Mouse (Mus musculus) forebrain, embryonic 16.5 days (tissue): Measurements from ENCODE around the gene Gm10309. TPM values are rescaled to one million over a fixed set of nuclear protein-coding genes. Genes with fewer than 3 reads are reported as not detected.

Source experiments
- ATAC-seq: fragments of 200-750 bp; cut with Nextera tagmentation; 2 replicates; pipeline ENCODE4 v1.8.0; 2017; ENCODE audit warnings: mild to moderate bottlenecking, moderate library complexity
- H3K27ac ChIP-seq: fragments of 300-500 bp; sonication (generic); 2 replicates; pipeline ENCODE4 v1.5.1; 2014; ENCODE audit warnings: low read length, control low read depth
- H3K27me3 ChIP-seq: fragments of 300-500 bp; sonication (generic); replicated peaks from 2 replicates; pipeline ENCODE4 v1.6.1; 2014; ENCODE audit warnings: low read length; ENCODE audit not compliant: control insufficient read depth, insufficient read depth
- H3K36me3 ChIP-seq: fragments of 300-500 bp; sonication (generic); 2 replicates; pipeline ENCODE4 v1.6.1; 2014; ENCODE audit not compliant: control insufficient read depth, insufficient read depth
- H3K4me1 ChIP-seq: fragments of 300-500 bp; sonication (generic); replicated peaks from 2 replicates; pipeline ENCODE4 v1.6.1; 2014; ENCODE audit warnings: low read length; ENCODE audit not compliant: control insufficient read depth, insufficient read depth
- H3K4me2 ChIP-seq: fragments of 300-500 bp; sonication (generic); 2 replicates; pipeline ENCODE4 v1.6.1; 2014; ENCODE audit warnings: mild to moderate bottlenecking, low read length, control low read depth
- H3K4me3 ChIP-seq: fragments of 300-500 bp; sonication (generic); replicated peaks from 2 replicates; pipeline ENCODE4 v1.5.1; 2014; ENCODE audit warnings: mild to moderate bottlenecking, low read length, control low read depth
- H3K9ac ChIP-seq: fragments of 300-500 bp; sonication (generic); replicated peaks from 2 replicates; pipeline ENCODE4 v1.6.1; 2014; ENCODE audit warnings: low read depth, low read length, control low read depth
- H3K9me3 ChIP-seq: fragments of 300-500 bp; sonication (generic); 2 replicates; pipeline ENCODE4 v1.6.1; 2016; ENCODE audit warnings: low read length; ENCODE audit not compliant: control insufficient read depth
- WGBS: fragments of 180-500 bp; shearing (Covaris S2); extraction: QIAGEN DNeasy Blood & Tissue Kit; methylation state at CpG from one replicate; pipeline ENCODE4 v1.1.7; 2014; 5-methylcytosine and 5-hydroxymethylcytosine counted together
- polyA plus RNA-seq: library from polyadenylated mRNA; unstranded; fragments of >200 nt; fragmentation: Nextera tagmentation; extraction: Ambion mirVana; gene quantifications from 2 replicates; pipeline ENCODE4 v1.2.1, GENCODE M21; 2015

The Gm10309 gene
- polyA plus RNA-seq, 1 experiment from 2014 or later: 1.2 TPM

DNA sequence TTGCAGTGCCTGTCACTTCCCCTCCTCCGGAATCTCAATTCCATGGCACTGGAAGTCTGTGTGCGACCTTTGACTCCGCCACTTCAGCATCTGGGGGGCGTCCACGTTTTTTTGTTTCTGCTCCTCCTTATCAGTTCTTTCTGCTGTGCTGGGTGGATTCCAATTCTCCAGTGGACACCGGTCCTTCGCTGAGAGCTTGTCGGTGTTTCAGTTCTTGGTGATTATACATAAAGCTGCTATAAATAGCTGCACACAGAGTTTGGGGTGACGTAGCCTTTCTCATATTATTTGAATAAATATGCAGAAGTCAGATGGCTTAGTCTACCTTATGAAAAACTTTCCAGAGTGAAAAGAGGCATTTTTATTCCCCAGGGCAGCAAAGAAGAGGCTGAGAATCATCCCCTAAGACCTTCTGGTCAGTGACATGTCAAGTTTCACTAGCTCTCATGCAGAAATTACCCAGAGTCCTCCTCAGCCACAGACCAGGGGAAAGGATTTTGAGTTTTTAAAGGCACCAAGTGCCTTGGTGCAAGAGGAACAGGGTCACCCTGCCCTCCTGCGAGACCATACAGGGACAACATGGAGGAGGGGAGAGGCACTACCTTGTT is 37.6 kb downstream of the Gm10309 start:
- no peak overlapping the region for H3K27ac ChIP-seq
- WGBS: 52% methylated on average over 10 of the region's 10 CpGs
- ATAC-seq: no peak
- H3K36me3 ChIP-seq: no peaks in the 10 kb centered on the region
- no peak overlapping the region for H3K9ac ChIP-seq
- no peak overlapping the region for H3K4me3 ChIP-seq
- no peaks in the 10 kb centered on the region for H3K27me3 ChIP-seq
- H3K4me1 ChIP-seq: peaks cover 38% of the 10 kb centered on the region
- no peak overlapping the region for H3K4me2 ChIP-seq
- H3K9me3 ChIP-seq: no peaks in the 10 kb centered on the region

DNA sequence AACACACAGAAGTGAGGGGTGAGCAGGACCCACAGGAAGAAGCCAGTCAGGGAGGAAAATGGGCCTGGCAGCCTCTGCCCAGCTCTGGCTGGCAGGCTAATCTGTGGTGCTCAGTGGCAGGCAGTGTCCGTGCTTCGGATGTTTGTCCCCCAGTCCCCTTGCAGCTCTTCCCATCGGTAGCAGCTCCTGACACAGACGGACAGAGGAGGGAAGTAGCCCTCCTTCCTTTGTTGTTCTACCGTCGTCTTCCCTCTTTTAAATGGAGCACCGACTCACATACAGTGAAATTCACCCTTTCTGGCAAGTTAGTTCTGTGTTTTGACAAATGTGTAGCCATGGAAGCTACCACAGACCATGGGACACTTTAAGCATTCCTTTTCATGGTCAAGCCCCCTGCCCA is 38.2 kb downstream of the Gm10309 start:
- Histone ChIP-seq H3K4me3 (no peak overlapping the region), H3K27ac (no peak overlapping the region), H3K4me1 (peaks cover 38% of the 10 kb centered on the region), H3K9me3 (no peaks in the 10 kb centered on the region), H3K4me2 (no peak overlapping the region), H3K9ac (no peak overlapping the region), H3K27me3 (no peaks in the 10 kb centered on the region), H3K36me3 (no peaks in the 10 kb centered on the region)
- ATAC-seq: no peak
- WGBS: 21% methylated on average over 7 of the region's 7 CpGs

DNA sequence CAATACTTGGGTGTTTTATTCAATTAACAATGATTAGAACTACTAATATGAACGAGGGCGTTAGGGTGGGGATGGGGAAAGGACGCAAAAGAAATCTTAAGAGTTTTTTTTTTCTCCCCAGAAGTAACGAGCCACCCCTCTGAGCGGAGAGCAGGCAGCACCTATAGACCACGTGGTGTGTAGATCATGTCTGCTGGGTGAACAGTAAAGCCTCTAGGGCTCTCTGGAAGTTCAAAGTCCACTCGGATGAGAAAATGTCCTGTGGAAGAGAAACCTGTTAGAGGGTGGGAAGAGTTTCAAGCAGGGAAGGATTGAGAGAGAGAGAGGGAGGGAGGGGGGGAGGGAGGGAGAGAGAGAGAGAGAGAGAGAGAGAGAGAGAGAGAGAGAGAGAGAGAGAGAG is 38.6 kb downstream of the Gm10309 start:
- H3K27ac ChIP-seq: no peak overlapping the region
- H3K36me3 ChIP-seq: no peaks in the 10 kb centered on the region
- H3K4me3 ChIP-seq: no peak overlapping the region
- no peaks in the 10 kb centered on the region for H3K27me3 ChIP-seq
- 11% methylated on average over 7 of the region's 7 CpGs for WGBS
- H3K9ac ChIP-seq: no peak overlapping the region
- peaks cover 38% of the 10 kb centered on the region for H3K4me1 ChIP-seq
- peak overlapping the region; percentile 37 for H3K4me2 ChIP-seq
- ATAC-seq: no peak
- H3K9me3 ChIP-seq: no peaks in the 10 kb centered on the region

DNA sequence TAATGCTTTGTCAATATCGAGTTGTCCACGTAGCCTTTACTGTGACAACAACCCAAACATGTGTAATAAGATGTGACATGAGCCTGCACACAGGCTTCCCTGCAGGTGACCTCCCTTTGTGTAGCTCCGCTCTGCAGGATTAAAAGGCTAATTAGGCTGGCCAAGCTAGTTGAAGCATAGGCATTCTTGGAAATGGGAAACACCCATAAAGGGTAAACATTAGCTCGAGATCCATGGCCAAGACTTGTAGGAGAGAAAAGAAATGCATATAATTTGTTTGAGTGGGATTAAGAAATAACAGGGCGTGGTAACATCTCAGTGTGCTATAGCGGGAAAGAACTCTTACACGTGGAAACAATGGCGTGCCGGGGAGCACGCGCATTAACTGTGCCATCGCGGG is 39.2 kb downstream of the Gm10309 start:
- Histone ChIP-seq H3K4me3 (no peak overlapping the region), H3K4me1 (peaks cover 40% of the 10 kb centered on the region), H3K27ac (no peak overlapping the region), H3K9me3 (no peaks in the 10 kb centered on the region), H3K36me3 (no peaks in the 10 kb centered on the region), H3K27me3 (no peaks in the 10 kb centered on the region), H3K4me2 (peak overlapping the region; percentile 37), H3K9ac (no peak overlapping the region)
- 7% methylated on average over 13 of the region's 13 CpGs for WGBS
- ATAC-seq: no peak

DNA sequence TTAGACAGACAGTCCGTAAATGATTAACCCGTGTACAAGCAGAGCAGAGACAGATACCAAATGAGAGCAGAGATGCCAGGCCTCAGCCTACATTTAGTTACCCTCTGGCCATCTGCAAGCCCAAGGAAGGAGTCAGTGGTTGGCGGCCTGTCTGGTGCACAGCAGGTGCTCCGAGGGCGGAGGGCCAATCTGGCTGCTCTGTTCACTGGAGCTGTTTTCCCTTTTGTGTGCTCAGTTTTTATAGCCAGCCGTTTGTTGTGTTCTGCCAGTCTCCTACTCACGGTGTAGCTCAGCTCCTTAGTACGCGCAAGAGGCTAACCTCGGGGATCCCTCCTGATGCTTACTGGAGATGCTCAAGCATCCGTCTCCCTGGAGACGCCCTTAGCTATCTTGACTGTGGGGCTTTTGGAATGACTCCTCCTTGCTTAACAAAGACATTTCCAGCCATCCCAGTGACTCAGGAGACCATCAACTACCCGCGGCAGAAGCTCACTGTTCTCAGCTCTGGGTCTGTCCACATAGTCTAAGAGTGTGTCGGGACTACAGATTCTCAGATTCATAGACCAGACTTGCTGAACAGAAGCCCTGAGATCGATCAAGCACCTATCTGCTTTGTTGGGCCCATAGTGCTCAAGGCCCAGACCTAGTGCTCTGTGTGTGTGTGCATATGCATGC is 40.2 kb downstream of the Gm10309 start:
- Histone ChIP-seq H3K27ac (peak overlapping the region; percentile 66), H3K27me3 (no peaks in the 10 kb centered on the region), H3K9me3 (no peaks in the 10 kb centered on the region), H3K4me3 (no peak overlapping the region), H3K9ac (0 out of 2 replicates have a peak overlapping the region, but pooled peaks have one; percentile 9), H3K4me2 (no peak overlapping the region), H3K36me3 (no peaks in the 10 kb centered on the region), H3K4me1 (peaks cover 49% of the 10 kb centered on the region)
- ATAC-seq: peak; percentile 66
- WGBS: 36% methylated on average over 16 of the region's 16 CpGs

DNA sequence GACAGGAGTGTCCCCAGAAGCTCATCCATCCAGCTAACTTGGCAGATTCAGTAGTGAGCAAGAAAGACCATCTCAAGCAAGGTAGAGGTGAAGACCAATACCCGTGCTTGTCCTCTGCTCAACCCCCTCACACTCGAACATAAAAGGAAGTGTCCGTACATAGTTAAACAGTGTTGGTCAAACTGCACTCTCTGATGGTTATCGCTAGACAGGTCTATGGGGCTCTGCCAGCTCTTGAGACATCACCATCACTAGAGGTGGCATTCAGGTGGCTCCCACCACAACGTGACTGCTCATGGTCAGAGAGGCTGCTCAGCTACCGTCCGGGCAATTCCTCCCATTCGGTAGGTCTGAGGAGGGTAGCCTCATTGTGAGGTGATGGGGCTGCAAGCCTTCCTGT is 40.8 kb downstream of the Gm10309 start:
- Histone ChIP-seq H3K4me1 (peaks cover 49% of the 10 kb centered on the region), H3K27me3 (no peaks in the 10 kb centered on the region), H3K36me3 (no peaks in the 10 kb centered on the region), H3K9me3 (no peaks in the 10 kb centered on the region), H3K4me2 (no peak overlapping the region), H3K27ac (peak overlapping the region; percentile 32; the same call in 1 of the 2 replicates), H3K4me3 (no peak overlapping the region), H3K9ac (no peak overlapping the region)
- 92% methylated on average over 8 of the region's 8 CpGs for WGBS
- ATAC-seq: no peak

DNA sequence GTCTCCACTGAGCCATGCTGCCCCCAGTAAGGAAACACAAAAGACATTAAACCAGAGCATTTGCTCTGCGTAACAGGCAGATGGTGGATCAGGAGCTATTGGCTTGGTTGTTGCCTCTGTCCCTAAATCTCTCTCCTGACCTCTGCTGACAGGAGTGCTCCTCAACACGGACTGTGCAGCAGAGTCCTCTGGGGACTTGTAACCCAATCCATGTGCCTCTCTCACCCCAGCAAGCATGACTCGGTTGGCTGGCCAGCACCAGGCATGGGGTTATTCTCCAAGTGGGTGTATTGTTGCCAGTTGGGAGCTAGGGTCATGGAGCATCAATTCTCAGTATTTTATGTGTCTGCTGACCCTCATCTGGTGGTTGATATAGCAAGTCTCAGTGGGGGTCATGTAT is 41.7 kb downstream of the Gm10309 start:
- H3K27ac ChIP-seq: no peak overlapping the region
- H3K4me1 ChIP-seq: peaks cover 45% of the 10 kb centered on the region
- no peaks in the 10 kb centered on the region for H3K36me3 ChIP-seq
- H3K4me3 ChIP-seq: no peak overlapping the region
- H3K4me2 ChIP-seq: no peak overlapping the region
- no peaks in the 10 kb centered on the region for H3K9me3 ChIP-seq
- WGBS: 78% methylated on average over 3 of the region's 3 CpGs
- no peaks in the 10 kb centered on the region for H3K27me3 ChIP-seq
- H3K9ac ChIP-seq: no peak overlapping the region
- no peak for ATAC-seq

DNA sequence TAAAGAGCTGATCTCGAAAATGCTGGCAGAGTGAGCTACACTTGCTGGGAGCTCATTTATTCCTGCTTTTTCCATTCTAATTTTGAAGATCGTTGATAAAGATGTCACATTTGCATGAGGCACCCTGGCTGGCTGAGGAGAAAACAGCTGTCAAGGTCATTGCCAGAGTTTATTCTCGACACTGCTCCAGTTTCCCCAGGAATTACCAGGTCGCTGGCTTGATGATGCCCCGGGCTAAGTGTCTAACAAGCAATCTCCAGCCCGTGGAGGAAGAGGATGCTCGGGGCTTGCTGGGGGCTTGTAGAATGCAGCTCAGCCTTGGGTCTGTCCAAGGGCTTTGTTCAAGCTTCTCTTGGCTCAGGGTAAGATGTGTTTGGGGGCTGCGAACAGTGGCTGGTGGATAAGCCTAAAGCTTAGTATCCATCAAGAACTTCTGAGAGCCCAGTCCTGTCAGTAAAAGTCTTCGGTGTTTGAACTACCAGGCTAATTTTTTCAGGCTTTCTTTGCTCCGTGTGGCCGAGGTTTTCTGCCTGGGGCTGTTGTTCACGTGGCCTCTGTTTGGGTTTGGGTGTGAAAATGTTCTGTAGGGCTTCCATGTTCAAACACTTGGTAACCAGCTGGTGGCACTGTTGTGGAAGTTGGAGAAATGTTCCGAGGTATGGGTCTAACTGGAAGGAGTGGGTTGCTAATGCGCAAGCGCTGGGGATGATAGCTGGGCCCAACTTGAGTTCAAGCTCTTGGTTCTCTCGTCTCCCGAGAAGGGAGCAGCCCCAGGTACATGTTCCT is 44.2 kb downstream of the Gm10309 start:
- peaks cover 29% of the 10 kb centered on the region for H3K4me1 ChIP-seq
- ATAC-seq: peak; percentile 29; the same call in 1 of the 2 replicates
- H3K27ac ChIP-seq: peak overlapping the region; percentile 37
- 52% methylated on average over 17 of the region's 17 CpGs for WGBS
- H3K27me3 ChIP-seq: no peaks in the 10 kb centered on the region
- H3K9me3 ChIP-seq: no peaks in the 10 kb centered on the region
- H3K4me2 ChIP-seq: no peak overlapping the region
- H3K4me3 ChIP-seq: no peak overlapping the region
- H3K36me3 ChIP-seq: no peaks in the 10 kb centered on the region
- H3K9ac ChIP-seq: no peak overlapping the region

DNA sequence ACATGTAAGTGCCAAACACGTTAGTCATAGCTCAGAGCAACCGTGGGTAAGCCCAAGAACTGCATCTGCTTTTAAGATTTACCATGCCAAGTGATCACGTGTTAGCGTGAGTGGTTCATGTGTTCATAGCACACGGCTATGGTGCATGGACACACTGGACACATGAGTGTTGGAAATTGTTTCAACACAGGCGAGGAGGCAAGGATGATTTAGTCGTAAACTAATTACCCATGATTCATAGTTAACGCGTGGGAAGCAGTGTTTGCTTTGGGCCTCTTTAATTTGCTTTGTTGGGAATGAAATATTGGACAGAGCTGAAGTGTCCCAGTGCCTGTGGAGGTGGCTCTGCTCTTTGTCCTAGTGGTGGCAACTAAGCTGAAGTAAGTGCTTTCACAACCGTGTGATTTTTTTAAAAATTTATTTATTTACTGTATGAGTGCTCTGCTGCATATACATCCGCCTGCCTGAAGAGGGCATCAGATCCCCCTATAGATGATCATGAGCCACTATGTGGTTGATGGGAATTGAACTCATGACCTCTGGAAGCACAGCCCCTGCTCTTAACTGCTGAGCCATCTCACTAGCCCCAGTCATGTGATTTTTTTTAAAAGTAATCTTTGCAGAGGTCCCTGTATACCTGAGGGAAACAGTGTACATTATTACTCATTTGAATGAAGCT is 46.6 kb downstream of the Gm10309 start:
- Histone ChIP-seq H3K9me3 (no peaks in the 10 kb centered on the region), H3K27ac (no peak overlapping the region), H3K4me3 (no peak overlapping the region), H3K4me2 (no peak overlapping the region), H3K27me3 (no peaks in the 10 kb centered on the region), H3K36me3 (no peaks in the 10 kb centered on the region), H3K9ac (no peak overlapping the region), H3K4me1 (peaks cover 12% of the 10 kb centered on the region)
- no peak for ATAC-seq
- WGBS: 83% methylated on average over 11 of the region's 11 CpGs
